Mouse (Mus musculus) hindbrain, postnatal 0 days (tissue): ENCODE results near the gene Dyrk3. TPM values are rescaled to one million over a fixed set of nuclear protein-coding genes. Genes with fewer than 3 reads are reported as not detected.

Experiments
- ATAC-seq: fragments of 200-750 bp; cut with Nextera tagmentation; 2 replicates; pipeline ENCODE4 v1.8.0; 2017; ENCODE audit warnings: mild to moderate bottlenecking, moderate TSS enrichment, moderate library complexity
- DNase-seq: peaks from one replicate; pipeline ENCODE4 v3.0.0-alpha.2; 2015; ENCODE audit warnings: low spot score
- H3K27ac ChIP-seq: fragments of 300-500 bp; sonication (generic); 2 replicates; pipeline ENCODE4 v1.5.1; 2014; ENCODE audit warnings: mild to moderate bottlenecking
- H3K27me3 ChIP-seq: fragments of 300-500 bp; sonication (generic); 2 replicates; pipeline ENCODE4 v1.6.1; 2014; ENCODE audit warnings: low read length, mixed read lengths; ENCODE audit not compliant: insufficient read depth
- H3K36me3 ChIP-seq: fragments of 300-500 bp; sonication (generic); 2 replicates; pipeline ENCODE4 v1.6.1; 2014; ENCODE audit warnings: low read length, mixed read lengths; ENCODE audit not compliant: insufficient read depth
- H3K4me1 ChIP-seq: fragments of 300-500 bp; sonication (generic); 2 replicates; pipeline ENCODE4 v1.6.1; 2014; ENCODE audit warnings: antibody characterized with exemption, low read length, mixed read lengths; ENCODE audit not compliant: insufficient read depth
- H3K4me2 ChIP-seq: fragments of 300-500 bp; sonication (generic); 2 replicates; pipeline ENCODE4 v1.6.1; 2014; ENCODE audit warnings: low read depth, mild to moderate bottlenecking, low read length, moderate library complexity, mixed read lengths
- H3K4me3 ChIP-seq: fragments of 300-500 bp; sonication (generic); 2 replicates; pipeline ENCODE4 v1.5.1; 2014; ENCODE audit warnings: low read length
- H3K9ac ChIP-seq: fragments of 300-500 bp; sonication (generic); replicated peaks from 2 replicates; pipeline ENCODE4 v1.6.1; 2014; ENCODE audit warnings: mild to moderate bottlenecking, low read length, moderate library complexity, mixed read lengths
- H3K9me3 ChIP-seq: fragments of 300-500 bp; sonication (generic); 2 replicates; pipeline ENCODE4 v1.6.1; 2016; ENCODE audit warnings: low read length, mixed read lengths
- CTCF ChIP-seq: IDR thresholded peaks from 2 replicates; pipeline ENCODE4 v1.5.1; 2016; ENCODE audit warnings: antibody characterized with exemption, control low read depth, low read depth
- WGBS: fragments of 180-500 bp; shearing (Covaris S2); extraction: QIAGEN DNeasy Blood & Tissue Kit; methylation state at CpG from one replicate; pipeline ENCODE4 v1.1.7; 2014; 5-methylcytosine and 5-hydroxymethylcytosine counted together
- polyA plus RNA-seq: library from polyadenylated mRNA; unstranded; fragments of >200 nt; fragmentation: Nextera tagmentation; extraction: Ambion mirVana; gene quantifications from 2 replicates; pipeline ENCODE4 v1.2.1, GENCODE M21; 2015
- total RNA-seq: library from RNA; depleted of rRNA; stranded (reverse); fragments of >200 nt; gene quantifications from 2 replicates; pipeline ENCODE4 v1.2.3, GENCODE M21; 2014; rRNA removed

Gene Dyrk3
- total and polyA plus RNA-seq, 2 experiments from 2014 or later: 8.9 to 10.2 TPM

DNA sequence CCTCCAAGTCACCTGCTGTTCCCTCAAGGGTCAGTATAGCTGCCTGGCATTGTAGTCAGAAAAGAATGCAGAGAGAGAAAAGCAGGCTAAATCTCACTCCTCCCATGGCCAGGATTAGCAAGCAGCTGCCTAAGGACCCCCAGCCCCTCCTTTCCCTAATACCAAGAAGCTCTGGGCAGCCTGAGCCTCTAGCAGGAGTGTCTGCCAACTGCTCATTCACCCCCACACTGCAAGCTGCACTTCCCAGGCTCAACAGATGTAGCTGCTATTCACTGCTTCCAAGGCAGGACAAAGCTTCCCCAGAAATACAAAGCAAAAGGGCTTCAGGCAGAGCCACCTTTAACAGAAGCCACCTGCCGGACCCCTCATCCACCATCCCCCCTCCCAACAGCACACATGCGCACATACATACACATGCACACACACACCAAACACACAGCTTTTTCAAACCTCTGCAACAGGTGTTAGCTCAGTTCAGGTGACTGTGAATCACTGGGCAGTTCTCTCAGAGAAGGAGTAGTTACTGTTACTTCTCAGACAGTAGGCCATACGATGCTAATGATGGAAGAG is 59.3 kb downstream of the Dyrk3 start:
- ATAC-seq: peak; percentile 94
- H3K4me3 ChIP-seq: no peak overlapping the region

More for the DNA sequence above, 59.3 kb downstream of the Dyrk3 start:
- Histone ChIP-seq H3K27ac (peak overlapping the region; percentile 70), H3K9me3 (no peaks in the 10 kb centered on the region), H3K36me3 (no peaks in the 10 kb centered on the region), H3K9ac (no peak overlapping the region), H3K4me2 (0 out of 2 replicates have a peak overlapping the region, but pooled peaks have one; percentile 13), H3K27me3 (no peaks in the 10 kb centered on the region), H3K4me1 (peaks cover 31% of the 10 kb centered on the region)
- peak; percentile 86 for DNase-seq
- peak; percentile 36 for TF ChIP-seq CTCF
- WGBS: 14% methylated on average over 3 of the region's 3 CpGs

Other genes starting within 250 kb of the Dyrk3 start
- not detected in 2 replicates for gene Il20, start 226.9 kb downstream of the Dyrk3 start, total RNA-seq
- gene Il20, start 226.9 kb downstream of the Dyrk3 start, polyA plus RNA-seq: not detected in 2 replicates
- 0.37 TPM in 1 of 2 replicates, not detected in the other for gene Il19, start 198.2 kb downstream of the Dyrk3 start, total RNA-seq
- 0.21 TPM in 1 of 2 replicates, not detected in the other for gene Il19, start 198.2 kb downstream of the Dyrk3 start, polyA plus RNA-seq
- gene Il10, start 118.5 kb downstream of the Dyrk3 start, total RNA-seq: not detected in 2 replicates
- gene Il10, start 118.5 kb downstream of the Dyrk3 start, polyA plus RNA-seq: not detected in 2 replicates
- gene Mapkapk2, start 40.5 kb downstream of the Dyrk3 start, total RNA-seq: 71.1 and 74.2 TPM in 2 replicates
- 19.7 and 21.2 TPM in 2 replicates for gene Mapkapk2, start 40.5 kb downstream of the Dyrk3 start, polyA plus RNA-seq
- gene Eif2d, start 14.8 kb upstream of the Dyrk3 start, total RNA-seq: 38.1 and 39.7 TPM in 2 replicates
- 42.8 and 44.4 TPM in 2 replicates for gene Eif2d, start 14.8 kb upstream of the Dyrk3 start, polyA plus RNA-seq
- 12.9 and 41.5 TPM in 2 replicates for gene Rassf5, start 106.9 kb upstream of the Dyrk3 start, total RNA-seq
- 8.1 and 8.3 TPM in 2 replicates for gene Rassf5, start 106.9 kb upstream of the Dyrk3 start, polyA plus RNA-seq
- 0.75 and 1.5 TPM in 2 replicates for gene Ikbke, start 141.3 kb upstream of the Dyrk3 start, total RNA-seq
- gene Ikbke, start 141.3 kb upstream of the Dyrk3 start, polyA plus RNA-seq: 1.2 TPM in 2 replicates